Mouse (Mus musculus): Measurements from ENCODE around the gene Fam57b. TPM values are rescaled to one million over a fixed set of nuclear protein-coding genes. Genes with fewer than 3 reads are reported as not detected.

Fam57b gene
- polyA plus RNA-seq, 1 experiment, result 13.3 TPM

DNA sequence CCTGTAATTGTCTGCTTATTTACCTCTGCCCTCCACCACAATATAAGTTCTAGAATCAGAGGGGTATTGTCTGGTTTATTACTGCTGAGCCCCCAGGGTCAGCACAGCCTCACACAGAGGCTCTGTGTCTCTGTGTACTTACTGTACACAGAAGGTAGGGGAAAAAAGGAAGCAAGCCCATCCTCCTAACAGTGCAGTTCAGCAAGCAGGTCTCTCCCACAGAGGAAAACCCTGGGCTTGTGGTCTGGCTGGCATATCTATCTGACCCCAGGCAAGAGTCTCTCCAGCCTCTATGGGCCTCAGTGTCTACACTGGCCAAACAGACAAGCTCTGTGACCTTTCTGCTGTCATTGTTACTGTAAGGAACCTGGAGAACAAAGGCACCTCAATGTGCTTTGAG lies 6.3 kb downstream of the Fam57b start:
- no peak for TF ChIP-seq POLR2A (IDR thresholded peaks at IDR 0.05; ENCODE audit: borderline replicate concordance, extremely low read depth, low read depth, low read length)
- TF ChIP-seq CTCF (IDR thresholded peaks at IDR 0.05; ENCODE audit: insufficient read depth, low read length), result no peak
- DNase-seq, result no peak
- Histone ChIP-seq H3K4me1 (ENCODE audit: control insufficient read depth, insufficient read depth, low read length) (0 out of 2 replicates have a peak, but pooled peaks cover 3% of the 10 kb centered on the region), H3K4me3 (replicated peaks; ENCODE audit: extremely low read depth, low read depth, low read length) (no peak overlapping the region)

DNA sequence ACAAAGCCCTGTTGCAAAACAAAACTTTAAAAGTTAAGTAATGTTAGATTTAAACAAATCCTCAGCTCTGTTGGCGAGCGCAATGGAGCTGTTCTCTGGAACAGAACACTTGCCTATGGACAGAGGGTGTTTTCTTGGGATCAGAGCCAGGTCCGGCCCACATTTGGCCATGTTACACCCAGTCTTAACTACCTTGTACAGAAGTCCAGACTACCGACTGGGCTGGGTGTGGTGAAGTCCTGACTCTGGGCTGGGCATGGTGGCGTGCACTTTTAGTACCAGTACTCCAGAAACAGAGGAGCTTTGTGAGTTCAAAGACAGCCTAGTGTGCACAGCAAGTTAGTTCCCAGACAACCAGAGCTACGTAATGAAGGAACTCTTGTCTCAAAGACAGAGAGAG lies 9.5 kb downstream of the Fam57b start:
- 56% methylated on average over 6 of the region's 6 CpGs for WGBS
- TF ChIP-seq CTCF (IDR thresholded peaks at IDR 0.05; ENCODE audit: insufficient read depth, low read length) (no peak), POLR2A (IDR thresholded peaks at IDR 0.05; ENCODE audit: borderline replicate concordance, extremely low read depth, low read depth, low read length) (no peak)
- peak; percentile 50 for DNase-seq
- no peaks in the 10 kb centered on the region; the same call in 1 of the 2 replicates for H3K4me1 ChIP-seq (ENCODE audit: control insufficient read depth, insufficient read depth, low read length)
- no peak overlapping the region for H3K4me3 ChIP-seq (replicated peaks; ENCODE audit: extremely low read depth, low read depth, low read length)

DNA sequence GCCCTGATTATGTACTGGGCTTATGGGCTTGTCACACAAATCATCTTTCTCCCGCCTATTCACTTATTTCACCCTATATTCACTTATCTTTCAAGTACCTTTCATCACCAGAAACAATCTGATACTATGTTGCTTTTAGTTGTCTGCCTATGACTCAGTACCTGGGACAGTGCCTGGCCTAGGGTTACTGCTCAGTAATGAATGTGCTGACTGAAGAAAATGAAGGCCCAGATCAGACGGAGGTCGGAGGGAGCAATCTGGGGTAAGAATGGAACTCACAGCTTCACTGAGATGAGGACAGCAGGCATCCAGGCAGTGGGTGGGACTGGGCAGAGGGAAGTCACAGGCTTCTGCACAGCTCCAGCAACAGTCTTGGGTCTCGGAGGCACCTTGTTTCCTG lies 9.9 kb downstream of the Fam57b start:
- H3K4me1 ChIP-seq (ENCODE audit: control insufficient read depth, insufficient read depth, low read length), result no peaks in the 10 kb centered on the region; the same call in 1 of the 2 replicates
- H3K4me3 ChIP-seq (replicated peaks; ENCODE audit: extremely low read depth, low read depth, low read length), result no peak overlapping the region
- TF ChIP-seq CTCF (IDR thresholded peaks at IDR 0.05; ENCODE audit: insufficient read depth, low read length), result no peak
- no peak for TF ChIP-seq POLR2A (IDR thresholded peaks at IDR 0.05; ENCODE audit: borderline replicate concordance, extremely low read depth, low read depth, low read length)
- 66% methylated on average over 4 of the region's 4 CpGs for WGBS
- no peak for DNase-seq

DNA sequence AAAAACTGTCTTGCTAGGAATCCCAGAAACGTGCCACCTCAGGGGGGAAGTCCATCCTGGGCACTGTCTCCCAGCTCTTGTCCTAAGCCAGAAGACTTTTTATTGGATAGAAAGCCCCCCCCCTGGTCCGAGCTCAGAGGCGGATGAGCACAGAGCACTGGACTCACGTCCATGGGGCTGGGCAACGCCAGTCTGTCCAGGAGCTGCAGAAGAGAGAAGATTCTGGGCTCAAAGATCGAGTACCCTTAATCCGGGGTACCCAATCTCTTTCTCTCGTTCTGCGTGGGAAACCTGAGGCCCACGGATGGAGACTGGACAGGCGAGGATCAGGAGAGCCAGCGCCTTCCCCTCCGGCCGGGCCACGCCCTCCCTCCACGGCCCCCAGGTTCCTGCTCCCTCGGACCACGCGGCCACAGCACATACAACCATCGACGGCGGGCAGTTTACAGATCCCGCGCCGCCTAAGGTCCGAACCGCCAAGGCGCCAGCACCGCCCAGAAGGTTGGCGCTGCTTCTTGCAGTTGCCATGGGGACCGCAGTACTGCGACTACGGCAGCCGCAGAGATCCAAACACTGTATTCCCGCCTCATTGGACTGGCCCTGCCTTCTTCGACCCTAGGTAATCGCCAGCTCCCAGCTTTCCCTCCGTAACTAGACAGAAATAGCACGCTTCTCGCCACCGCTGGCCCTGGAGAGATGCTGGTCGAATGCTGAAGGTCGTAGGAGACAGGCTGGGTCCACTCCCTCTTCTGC lies 11.4 kb downstream of the Fam57b start:
- peak; percentile 83 for DNase-seq
- WGBS, result under 1% methylated on average over 43 of the region's 43 CpGs

DNA sequence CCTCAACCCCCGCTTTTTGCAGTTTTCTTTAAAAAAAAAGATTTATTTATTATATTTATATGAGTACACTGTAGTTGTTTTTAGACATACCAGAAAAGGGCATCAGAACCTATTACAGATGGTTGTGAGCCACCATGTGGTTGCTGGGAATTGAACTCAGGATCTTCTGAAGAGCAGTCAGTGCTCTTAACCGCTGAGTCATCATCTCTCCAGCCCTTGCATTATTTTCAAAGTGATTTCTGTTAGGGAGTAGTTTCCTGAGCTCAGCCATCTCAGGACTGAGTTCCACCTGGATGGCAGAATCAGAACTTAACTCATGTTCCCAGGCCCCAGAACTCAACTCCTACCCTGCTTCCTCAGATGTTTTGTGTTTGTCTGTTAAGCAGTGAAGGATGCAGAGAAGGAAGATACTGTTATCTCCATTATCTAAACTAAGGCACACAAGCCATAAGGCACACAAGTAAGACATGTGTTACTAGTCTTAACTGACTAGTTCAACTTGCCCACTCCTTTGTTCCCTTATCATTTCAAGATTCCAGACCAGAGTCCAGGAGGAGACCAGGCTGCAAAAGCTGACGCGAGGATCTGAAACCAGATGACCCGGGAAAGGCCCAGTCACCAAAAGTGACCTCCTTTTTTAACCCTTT lies 12.4 kb downstream of the Fam57b start:
- Histone ChIP-seq H3K4me3 (replicated peaks; ENCODE audit: extremely low read depth, low read depth, low read length) (no peak overlapping the region), H3K4me1 (ENCODE audit: control insufficient read depth, insufficient read depth, low read length) (no peaks in the 10 kb centered on the region; the same call in 1 of the 2 replicates)
- 46% methylated on average over 5 of the region's 5 CpGs for WGBS
- TF ChIP-seq CTCF (IDR thresholded peaks at IDR 0.05; ENCODE audit: insufficient read depth, low read length) (no peak), POLR2A (IDR thresholded peaks at IDR 0.05; ENCODE audit: borderline replicate concordance, extremely low read depth, low read depth, low read length) (no peak)
- DNase-seq, result no peak

More for the DNA sequence above, 11.4 kb downstream of the Fam57b start:
- Histone ChIP-seq H3K4me3 (replicated peaks; ENCODE audit: extremely low read depth, low read depth, low read length) (peak overlapping the region; percentile 77), H3K4me1 (ENCODE audit: control insufficient read depth, insufficient read depth, low read length) (no peaks in the 10 kb centered on the region; the same call in 1 of the 2 replicates)
- TF ChIP-seq CTCF (IDR thresholded peaks at IDR 0.05; ENCODE audit: insufficient read depth, low read length), result no peak
- peak; percentile 32; the same call in 1 of the 2 replicates for TF ChIP-seq POLR2A (IDR thresholded peaks at IDR 0.05; ENCODE audit: borderline replicate concordance, extremely low read depth, low read depth, low read length)

DNA sequence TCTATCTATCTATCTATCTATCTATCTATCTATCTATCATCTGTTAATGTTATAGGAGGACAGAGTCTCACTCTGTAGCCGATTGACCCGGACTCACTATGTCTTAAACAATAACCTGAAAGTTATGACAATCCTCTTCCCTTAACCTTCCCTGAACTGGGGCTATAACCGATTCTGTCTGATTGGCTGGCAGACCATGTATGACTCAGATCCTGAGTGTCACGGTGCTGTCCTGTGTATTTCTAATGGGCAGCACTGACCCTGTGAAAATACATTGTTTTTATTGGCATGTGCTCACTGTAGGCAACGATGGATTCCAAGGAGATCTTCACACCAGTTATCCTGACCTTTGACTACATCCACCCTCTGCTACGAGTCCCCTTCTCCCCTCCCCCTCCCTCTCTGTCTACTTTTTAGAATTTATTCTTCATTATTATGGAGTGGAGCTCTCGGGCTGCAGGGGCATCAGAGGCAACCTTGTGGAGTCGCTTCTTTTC lies 18.3 kb downstream of the Fam57b start:
- H3K4me3 ChIP-seq (replicated peaks; ENCODE audit: extremely low read depth, low read depth, low read length), result no peak overlapping the region
- 46% methylated on average over 8 of the region's 8 CpGs for WGBS
- no peaks in the 10 kb centered on the region for H3K4me1 ChIP-seq (ENCODE audit: control insufficient read depth, insufficient read depth, low read length)
- TF ChIP-seq CTCF (IDR thresholded peaks at IDR 0.05; ENCODE audit: insufficient read depth, low read length) (no peak), POLR2A (IDR thresholded peaks at IDR 0.05; ENCODE audit: borderline replicate concordance, extremely low read depth, low read depth, low read length) (no peak)
- no peak for DNase-seq

DNA sequence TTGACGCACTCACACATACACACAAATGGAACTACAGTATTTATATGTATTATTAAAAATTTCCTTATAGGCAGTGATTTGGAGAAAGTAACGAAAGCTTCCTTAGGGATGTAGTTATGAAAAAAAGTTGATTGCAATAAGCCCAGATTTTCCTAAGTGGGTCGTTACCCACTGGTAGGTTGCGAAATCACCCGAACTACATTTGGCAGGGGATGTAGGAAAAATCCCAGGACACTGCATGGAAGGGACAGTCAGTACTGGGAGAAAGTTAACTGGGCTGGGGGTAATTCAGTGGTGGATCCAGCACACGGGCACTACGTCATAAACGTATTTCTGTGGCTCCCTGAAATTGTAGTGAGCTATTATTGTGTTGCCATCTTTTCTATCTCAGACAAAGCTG lies 19.0 kb downstream of the Fam57b start:
- 66% methylated on average over 8 of the region's 8 CpGs for WGBS
- no peak for DNase-seq
- TF ChIP-seq CTCF (IDR thresholded peaks at IDR 0.05; ENCODE audit: insufficient read depth, low read length) (no peak), POLR2A (IDR thresholded peaks at IDR 0.05; ENCODE audit: borderline replicate concordance, extremely low read depth, low read depth, low read length) (no peak)
- Histone ChIP-seq H3K4me3 (replicated peaks; ENCODE audit: extremely low read depth, low read depth, low read length) (no peak overlapping the region), H3K4me1 (ENCODE audit: control insufficient read depth, insufficient read depth, low read length) (no peaks in the 10 kb centered on the region)

DNA sequence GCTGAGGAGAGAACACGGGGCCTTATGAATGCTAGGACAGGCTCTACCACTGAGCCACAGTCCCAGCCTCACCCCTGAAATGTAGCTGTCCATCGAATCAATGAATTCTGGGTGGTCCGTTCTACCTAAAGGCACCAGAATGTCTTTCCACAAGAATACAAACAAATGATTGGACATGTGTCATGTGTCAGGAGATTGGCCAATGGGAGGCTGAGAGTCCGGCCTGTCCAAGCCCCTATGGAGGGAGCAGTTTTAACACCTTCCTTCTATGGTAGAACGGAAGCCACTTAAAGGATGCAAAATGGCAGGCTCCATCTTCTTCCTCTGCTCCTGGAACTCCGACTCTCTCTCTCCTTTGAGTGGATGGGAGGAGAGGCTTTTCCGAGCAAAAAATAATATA lies 20.1 kb downstream of the Fam57b start:
- DNase-seq, result no peak
- 74% methylated on average over 7 of the region's 7 CpGs for WGBS
- H3K4me3 ChIP-seq (replicated peaks; ENCODE audit: extremely low read depth, low read depth, low read length), result no peak overlapping the region
- TF ChIP-seq CTCF (IDR thresholded peaks at IDR 0.05; ENCODE audit: insufficient read depth, low read length) (no peak), POLR2A (IDR thresholded peaks at IDR 0.05; ENCODE audit: borderline replicate concordance, extremely low read depth, low read depth, low read length) (no peak)
- H3K4me1 ChIP-seq (ENCODE audit: control insufficient read depth, insufficient read depth, low read length), result 0 out of 2 replicates have a peak, but pooled peaks cover 6% of the 10 kb centered on the region

DNA sequence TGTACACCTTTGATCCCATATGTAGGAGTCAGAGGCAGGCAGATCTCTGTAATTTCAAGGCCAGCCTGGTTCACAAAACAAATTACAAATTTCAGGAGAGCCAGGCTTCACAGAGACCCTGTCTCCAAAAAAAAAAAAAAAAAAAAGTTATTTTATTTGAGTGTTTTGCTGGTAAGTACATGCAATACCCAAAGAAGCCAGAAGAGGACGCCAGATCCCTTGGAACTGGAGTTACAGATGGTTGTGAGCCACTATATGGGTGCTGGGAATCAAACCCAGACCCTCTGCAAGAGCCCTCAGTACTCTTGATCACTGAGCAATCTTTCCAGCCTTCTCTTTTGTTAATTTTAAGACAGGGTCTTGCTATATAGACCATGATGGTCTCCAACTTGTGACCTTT lies 21.4 kb downstream of the Fam57b start:
- 28% methylated on average over 1 of the region's 1 CpGs for WGBS
- DNase-seq, result no peak
- H3K4me1 ChIP-seq (ENCODE audit: control insufficient read depth, insufficient read depth, low read length), result 0 out of 2 replicates have a peak, but pooled peaks cover 6% of the 10 kb centered on the region
- no peak overlapping the region for H3K4me3 ChIP-seq (replicated peaks; ENCODE audit: extremely low read depth, low read depth, low read length)
- TF ChIP-seq POLR2A (IDR thresholded peaks at IDR 0.05; ENCODE audit: borderline replicate concordance, extremely low read depth, low read depth, low read length) (no peak), CTCF (IDR thresholded peaks at IDR 0.05; ENCODE audit: insufficient read depth, low read length) (no peak)
